Mouse (Mus musculus): Measurements from ENCODE around the gene Rbsn.

Gene Rbsn

DNA sequence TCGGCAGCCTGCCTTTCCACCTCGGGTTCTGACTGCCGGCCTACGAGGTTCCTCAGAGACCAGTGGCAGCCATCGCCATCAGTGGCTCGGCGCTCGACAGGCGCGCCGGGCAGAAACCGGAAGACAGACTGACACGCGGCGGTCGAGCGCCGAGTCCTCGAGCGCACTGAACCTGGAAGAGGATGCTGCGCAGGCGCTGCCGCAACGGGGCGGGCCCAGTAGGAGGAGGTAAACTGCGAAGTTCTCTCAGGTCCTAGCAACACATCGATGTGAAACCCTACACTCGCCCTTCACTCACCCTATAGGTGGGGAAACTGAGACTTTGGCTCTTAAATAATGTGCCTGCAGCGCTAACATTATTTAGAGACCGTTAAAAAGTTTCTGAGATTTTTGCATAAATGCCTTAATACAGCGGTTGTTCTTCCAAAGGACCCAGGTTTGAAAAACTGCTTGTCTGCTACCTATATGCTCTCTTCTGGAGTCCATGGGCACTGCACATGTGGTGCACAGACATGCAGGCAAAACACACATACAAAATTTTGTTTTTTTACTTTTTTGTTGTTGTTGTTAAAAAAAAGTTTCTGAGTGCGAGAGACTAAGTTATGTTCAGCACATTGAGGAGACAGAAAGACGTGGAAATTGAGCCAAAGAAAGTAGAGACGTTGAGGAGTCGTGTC lies at the start of gene Rbsn:
Gene Rbsn (minus strand): TSS at position 153 of the 677 bp plus-strand sequence.
- DNase-seq (ENCODE audit: low read depth, low spot score), result peak; percentile 90

GRCm38 (mm10) chr6:92261162-92261843 lies 46.6 kb upstream of the Rbsn start:
- DNase-seq (ENCODE audit: low read depth, low spot score), result no peak

- DNase-seq (ENCODE audit: low read depth, low spot score), result no peak
These were observed 40.6 kb upstream of the Rbsn start for GRCm38 (mm10) chr6:92255346-92255745.

DNA sequence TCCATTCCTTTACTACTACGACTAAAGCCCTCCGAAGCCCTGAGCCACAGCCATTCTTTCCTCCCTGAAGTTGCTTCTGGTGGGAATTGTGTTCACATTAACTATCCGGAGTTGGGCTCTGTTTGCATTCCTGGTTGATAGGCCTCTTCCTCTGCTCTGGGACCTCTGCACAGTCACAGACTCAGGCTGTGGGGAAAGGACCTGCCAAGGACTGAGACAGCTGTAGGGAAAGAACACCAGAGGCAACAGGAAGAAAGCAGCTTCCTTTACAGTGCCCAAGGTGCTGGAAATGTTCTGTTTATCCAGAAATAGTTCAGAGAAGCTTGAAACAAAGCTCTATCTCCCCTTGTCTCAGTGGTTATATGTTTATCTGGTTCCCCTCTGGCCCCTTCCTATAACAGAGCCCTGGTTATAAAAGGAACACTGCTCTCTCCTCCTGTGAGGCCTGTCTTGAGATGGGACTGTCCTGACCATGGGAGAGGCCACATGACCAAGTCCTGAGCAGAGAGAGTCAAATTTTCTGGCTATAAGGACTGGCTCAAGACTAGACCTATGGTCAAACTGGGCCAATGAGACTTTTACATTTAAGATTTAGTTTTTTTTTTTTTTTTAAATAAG lies 38.6 kb upstream of the Rbsn start:
- DNase-seq (ENCODE audit: low read depth, low spot score), result no peak

- no peak for DNase-seq (ENCODE audit: low read depth, low spot score)
These were observed 32.6 kb upstream of the Rbsn start for GRCm38 (mm10) chr6:92247215-92247919.

- no peak for DNase-seq (ENCODE audit: low read depth, low spot score)
These were observed 31.6 kb upstream of the Rbsn start for GRCm38 (mm10) chr6:92246335-92246734.

DNA sequence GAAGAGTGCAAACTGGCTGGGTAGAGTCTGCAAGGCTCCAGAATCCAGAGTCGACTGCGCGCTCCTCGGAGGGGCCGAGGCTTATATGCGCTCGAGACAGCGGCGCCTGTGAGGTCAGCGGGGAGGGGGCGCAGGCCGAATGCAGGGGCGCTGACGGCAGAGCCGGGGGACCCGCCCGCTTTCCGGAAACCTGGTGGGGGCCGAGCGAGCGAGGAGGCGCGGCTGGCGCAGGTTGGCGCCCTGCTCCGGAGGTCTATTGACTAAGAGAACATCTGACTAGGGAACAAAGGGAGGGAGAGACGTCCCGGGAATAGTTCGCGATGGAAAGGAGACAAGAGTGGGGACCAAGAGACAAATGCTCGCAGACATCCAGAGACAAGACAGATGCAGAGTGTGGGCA lies 29.9 kb upstream of the Rbsn start, which contains the start of gene Trh:
Gene Trh (minus strand): TSS at position 60 of the 400 bp plus-strand sequence.
- DNase-seq (ENCODE audit: low read depth, low spot score), result no peak

GRCm38 (mm10) chr6:92241178-92241906 lies 26.6 kb upstream of the Rbsn start:
- peak; percentile 56 for DNase-seq (ENCODE audit: low read depth, low spot score)

- no peak for DNase-seq (ENCODE audit: low read depth, low spot score)
These were observed 20.3 kb upstream of the Rbsn start for GRCm38 (mm10) chr6:92235036-92235435.

GRCm38 (mm10) chr6:92231762-92232161 lies 17.0 kb upstream of the Rbsn start:
- no peak for DNase-seq (ENCODE audit: low read depth, low spot score)

GRCm38 (mm10) chr6:92231356-92231755 lies 16.6 kb upstream of the Rbsn start:
- DNase-seq (ENCODE audit: low read depth, low spot score), result no peak

DNA sequence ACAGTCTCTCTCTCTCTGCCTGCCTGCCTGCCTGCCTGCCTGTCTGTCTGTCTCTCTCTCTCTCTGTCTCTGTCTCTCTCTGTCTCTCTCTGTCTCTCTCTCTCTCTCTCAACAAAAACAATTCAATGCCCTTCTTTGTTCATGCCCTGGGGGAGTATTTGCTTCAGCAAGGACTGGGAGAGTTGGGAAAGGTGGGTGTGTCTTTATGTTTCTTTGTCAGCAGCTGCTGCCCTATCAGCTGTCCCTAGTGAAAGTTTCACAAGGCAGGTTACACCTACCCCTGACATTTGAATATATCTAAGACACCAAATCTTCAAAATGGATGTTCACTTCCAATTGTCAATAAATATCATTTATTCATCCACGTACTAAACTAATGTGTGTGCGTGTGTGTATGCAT lies 14.9 kb upstream of the Rbsn start:
- no peak for DNase-seq (ENCODE audit: low read depth, low spot score)

DNA sequence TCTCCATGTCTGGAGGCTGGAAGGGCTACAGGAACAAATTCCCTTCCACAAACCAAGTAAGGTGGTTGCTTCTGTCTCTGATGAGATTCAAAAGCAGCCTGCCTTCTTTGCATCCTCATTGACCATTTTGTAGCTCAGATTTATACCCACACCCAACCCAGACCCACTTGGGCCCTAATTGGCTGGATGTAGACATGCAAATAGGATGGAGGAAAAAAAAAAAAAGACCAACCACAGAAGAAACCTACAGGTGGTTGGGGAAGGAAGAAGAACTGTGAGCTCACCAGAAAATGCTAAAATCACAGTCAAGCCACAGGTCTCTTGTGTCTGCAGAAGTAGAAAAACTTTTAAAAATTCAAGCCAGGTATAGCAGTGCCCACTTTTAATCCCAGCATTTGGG lies 14.4 kb upstream of the Rbsn start:
- DNase-seq (ENCODE audit: low read depth, low spot score), result no peak

GRCm38 (mm10) chr6:92224981-92225380 lies 10.3 kb upstream of the Rbsn start:
- DNase-seq (ENCODE audit: low read depth, low spot score), result peak; percentile 55

DNA sequence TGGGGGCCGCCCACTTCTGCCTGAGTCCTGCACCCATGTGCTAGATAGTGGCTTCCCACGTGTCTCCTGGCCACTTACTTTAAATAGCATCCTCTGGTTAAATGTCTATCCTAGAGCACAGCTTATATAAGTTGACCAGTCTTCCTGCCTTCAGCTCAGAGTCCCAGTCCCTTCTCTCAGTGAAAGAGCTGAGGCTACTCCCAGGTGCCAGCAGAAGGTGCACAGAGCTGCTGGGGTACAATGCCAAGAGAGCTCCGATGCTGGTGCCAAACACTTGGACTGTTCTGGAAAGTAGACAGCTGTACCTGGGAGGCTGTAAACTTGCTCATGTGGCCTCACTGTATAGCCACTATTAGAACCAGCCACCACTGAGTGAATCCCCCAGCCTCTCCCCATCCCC lies 7.3 kb upstream of the Rbsn start:
- DNase-seq (ENCODE audit: low read depth, low spot score), result no peak

GRCm38 (mm10) chr6:92221604-92222003 lies 6.9 kb upstream of the Rbsn start:
- DNase-seq (ENCODE audit: low read depth, low spot score), result no peak

DNA sequence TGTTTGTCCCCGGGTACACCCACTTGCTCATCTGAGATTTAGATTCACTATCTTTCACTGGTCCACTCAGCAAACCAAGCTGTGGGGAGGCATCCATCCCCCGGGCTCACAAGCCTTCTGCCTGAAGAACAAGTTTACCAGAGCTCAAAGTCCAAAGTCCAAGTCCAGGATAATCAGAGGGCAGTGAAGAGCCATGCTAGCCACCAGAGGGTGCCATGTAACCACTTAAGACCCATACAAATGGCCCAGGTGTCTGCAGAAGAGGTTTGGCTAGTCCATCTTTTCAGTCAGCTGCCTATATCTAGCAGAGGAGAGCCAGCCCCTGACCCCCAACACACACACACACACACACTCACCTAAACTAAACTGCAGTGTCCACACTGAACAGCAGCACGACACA lies 4.7 kb upstream of the Rbsn start:
- peak; percentile 34 for DNase-seq (ENCODE audit: low read depth, low spot score)

GRCm38 (mm10) chr6:92214055-92214772 lies 511 bp downstream of the Rbsn start:
- no peak for DNase-seq (ENCODE audit: low read depth, low spot score)

GRCm38 (mm10) chr6:92199414-92199813 lies 15.3 kb downstream of the Rbsn start:
- DNase-seq (ENCODE audit: low read depth, low spot score), result no peak

DNA sequence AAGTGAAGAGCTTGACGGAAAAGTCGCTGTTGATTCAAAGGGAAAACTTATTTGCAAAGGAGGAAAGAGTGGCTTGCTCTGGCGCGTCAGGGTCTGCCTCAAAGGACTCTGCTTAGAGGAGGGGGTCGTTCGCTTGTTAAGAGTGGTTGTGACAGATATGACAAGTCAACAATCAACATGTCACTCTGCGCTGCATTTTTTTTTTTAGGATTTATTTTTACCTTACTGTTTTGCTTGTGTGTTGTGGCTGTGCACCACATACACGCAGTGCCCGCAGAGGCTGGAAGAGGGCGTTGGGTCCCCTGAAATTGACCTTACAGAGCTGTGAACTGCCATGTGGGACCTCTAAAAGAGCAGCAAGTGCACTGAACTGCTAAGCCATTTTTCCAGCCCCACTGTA lies 30.5 kb downstream of the Rbsn start:
- no peak for DNase-seq (ENCODE audit: low read depth, low spot score)

DNA sequence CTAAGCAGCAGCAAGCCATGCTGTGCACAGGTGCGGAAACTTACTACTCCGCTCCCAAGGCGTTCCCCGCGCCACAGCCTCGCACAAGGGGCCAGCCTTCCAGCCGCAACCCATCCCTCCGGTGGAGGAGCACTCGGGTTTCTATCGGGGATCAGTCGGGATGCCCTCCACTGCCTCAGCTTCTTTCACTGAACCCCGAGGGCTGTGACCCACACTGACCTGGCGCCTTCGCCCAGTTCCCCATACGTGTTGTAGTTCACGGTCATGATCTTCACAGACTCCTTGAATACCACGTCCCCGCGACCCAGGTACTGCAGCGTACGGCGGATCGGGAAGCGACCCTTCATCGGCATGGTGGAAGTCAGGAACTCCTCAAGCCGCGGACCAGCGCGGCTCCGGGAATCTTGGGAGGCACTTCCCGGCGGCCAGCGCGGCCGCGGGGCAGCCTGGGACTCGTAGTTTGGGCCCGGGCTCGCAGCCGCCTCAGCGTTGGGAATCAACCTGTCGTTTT lies 31.0 kb downstream of the Rbsn start, which contains the start of gene Mrps25:
Gene Mrps25 (minus strand): TSS at position 413 of the 511 bp plus-strand sequence.
- peak; percentile 59 for DNase-seq (ENCODE audit: low read depth, low spot score)
